Mouse (Mus musculus): Measurements from ENCODE around the gene Pou6f2.

Pou6f2 gene

DNA sequence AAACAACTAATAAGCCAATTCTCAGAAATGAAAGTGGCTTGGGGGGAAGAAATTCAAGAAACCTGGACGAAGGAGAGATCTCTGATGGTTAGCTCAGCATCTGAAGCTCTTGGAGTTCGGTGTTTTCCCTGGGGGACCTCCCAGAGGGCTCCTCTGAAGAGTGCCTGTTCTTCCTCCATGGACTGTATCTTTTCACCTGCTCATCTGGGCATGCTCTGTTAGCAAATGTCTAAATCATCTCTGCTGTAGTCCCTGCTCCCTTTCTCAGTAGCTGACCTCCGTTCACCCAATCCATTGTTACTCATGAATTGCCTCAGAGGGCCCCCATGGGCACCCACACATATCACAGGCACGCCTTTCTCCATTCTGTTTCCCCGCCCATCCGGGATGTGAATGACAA lies at the start of gene Pou6f2:
Pou6f2 (minus strand) TSS at position 101 of the 400 bp plus-strand sequence.
- no peak for DNase-seq

DNA sequence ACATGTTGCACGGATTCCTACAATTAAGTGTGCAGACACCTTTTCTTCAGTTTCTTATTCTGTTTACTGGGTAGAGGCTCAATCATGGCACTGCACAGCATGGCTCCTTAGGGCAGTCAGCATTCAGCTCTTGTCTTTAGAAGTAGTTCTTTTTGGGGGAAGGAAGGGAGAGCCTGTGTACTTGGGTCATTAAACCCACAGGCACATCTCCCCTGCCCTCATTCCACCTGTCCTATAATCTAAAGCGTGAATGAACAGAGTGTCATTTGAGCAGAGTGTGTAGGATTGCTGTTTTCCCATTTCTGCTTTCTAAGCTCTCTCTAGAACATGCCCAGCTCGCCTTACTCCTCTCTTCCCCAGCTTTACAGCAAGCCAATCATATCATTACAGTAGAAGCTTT lies 42.4 kb upstream of the Pou6f2 start:
- DNase-seq = no peak

DNA sequence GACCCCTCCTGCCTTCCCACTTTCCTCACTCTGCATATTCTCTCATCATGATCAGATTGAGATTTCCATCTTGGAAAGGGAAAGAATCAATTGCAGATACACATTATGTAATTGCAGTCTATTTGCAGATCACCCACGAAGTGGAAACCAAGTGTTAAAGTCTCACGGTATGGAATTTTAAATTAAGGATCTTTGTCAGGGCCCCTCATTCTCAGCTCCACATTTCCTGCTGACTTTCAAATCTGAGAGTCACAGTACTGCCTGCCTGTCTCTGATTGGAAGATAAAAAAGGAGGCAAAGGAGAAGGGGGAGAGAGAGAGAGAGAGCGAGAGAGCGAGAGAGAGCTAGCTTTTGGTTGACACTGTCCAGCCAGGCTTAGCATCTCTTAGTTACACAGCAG lies 9.8 kb downstream of the Pou6f2 start:
- no peak for DNase-seq

DNA sequence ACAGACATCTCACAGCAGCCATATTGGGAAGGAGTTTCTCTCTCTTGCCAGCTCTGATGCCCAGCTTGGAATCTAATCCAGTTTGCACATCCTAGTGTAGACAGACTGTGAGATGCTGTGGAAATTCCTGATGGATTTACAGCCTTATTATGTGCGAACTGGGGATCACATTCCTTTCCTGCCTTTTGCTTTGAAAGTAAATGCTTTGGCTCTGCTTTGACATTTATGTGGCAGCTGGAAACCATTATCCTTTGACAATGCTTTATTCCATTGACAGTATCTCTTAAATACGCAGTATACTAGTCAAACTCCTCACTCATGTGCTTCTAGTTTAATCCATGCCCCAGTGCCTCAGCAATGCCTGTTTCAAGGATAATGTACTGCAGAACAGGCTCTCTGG lies 34.1 kb downstream of the Pou6f2 start:
- no peak for DNase-seq

DNA sequence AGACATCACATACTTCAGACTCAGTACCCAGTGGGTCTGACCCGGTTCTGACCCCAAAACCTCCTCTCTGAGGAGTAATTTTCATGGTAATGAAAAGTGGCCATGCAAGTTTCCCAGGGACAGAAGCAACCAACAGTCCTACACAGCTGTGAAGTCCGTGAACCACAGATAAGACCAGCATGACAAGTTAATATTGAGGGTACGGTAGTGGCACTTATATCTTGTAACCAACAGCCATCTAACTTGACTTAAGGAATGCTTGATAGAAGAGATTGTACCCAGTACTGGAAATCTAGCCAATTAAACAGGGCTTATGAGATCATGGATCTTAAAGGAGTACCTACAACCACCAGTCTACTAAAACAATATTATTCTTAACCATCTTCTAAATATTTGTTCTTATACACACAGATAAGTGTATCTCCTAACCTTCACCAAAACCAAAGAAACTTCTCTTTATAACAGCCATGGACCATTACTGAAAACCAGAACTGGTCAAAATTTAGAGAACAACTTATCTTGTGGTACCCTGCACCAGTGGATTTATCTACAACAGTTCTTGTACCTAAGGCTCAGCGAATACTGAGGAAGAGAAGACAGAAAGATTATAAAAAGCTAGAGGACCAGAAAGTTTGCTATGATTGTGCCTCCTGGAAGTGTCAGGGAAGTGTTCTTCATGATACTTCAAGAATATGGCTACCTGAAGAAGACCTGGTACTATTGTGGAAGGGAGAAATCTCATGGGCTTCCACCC lies 52.7 kb downstream of the Pou6f2 start:
- DNase-seq = no peak

DNA sequence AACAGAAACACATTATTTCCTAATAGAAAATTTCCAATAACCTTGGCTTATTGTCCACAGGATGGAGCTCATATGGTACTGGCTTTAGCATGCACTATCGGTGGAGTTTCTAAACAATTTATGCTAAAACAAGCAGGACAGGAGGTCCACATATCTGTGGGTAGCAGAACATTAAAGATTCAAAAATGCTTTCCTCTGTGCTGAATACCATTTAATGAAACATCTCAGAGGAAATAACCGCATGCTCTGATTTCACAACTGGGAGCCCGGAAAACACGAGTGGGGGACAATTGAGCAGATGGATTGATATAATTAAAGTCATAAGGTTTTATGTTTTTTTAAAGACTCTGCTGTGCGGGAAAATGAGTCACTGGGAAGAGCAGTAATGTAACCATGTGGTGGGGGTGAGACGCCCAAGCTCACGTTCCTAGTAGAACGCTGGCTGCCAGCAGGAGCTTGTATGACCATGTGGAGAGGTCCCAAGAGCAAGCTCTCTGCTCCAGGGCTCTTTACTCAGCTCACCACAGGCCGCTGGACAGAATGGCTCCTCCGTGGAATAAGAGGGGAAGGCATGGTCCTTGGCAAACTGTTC lies 58.5 kb downstream of the Pou6f2 start:
- DNase-seq = no peak

DNA sequence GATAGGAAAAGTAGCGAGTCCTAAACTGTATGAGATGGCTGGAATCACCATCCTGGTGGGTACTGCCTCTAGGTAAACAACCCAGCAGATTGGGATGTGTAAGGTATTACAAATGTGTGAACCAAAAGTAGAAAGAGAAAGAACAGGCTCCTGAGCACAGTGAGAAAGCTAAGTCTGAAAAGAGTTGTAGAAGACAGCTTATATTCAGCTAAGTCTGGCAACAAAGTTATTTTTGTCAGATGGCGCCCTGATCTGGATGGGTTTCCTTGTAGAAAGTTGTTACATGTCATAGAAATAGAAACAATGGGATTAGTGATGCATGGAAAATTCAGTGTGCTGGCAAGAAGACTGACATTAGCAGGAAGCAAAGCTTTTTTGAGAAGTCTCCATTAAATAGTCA lies 59.5 kb downstream of the Pou6f2 start:
- DNase-seq = no peak

DNA sequence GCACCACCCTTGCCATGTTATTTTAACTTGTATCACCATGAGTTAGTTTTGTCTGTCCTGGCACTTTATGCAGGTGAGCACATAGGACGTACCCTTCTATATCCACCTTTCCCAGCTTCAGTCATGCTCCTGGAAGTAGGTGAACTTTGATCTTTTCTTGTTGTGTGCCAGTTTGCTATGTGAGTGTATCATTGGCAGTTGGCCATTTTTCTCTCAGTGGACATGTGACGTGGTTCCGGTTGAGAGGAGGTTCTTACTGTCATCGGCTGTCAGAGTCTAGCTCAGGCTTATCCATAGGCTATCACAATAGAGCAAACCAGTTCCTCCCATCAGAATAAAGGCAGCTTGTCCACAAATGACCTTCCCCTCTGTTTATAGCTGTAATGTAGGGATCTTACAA lies 63.5 kb downstream of the Pou6f2 start:
- DNase-seq = no peak

DNA sequence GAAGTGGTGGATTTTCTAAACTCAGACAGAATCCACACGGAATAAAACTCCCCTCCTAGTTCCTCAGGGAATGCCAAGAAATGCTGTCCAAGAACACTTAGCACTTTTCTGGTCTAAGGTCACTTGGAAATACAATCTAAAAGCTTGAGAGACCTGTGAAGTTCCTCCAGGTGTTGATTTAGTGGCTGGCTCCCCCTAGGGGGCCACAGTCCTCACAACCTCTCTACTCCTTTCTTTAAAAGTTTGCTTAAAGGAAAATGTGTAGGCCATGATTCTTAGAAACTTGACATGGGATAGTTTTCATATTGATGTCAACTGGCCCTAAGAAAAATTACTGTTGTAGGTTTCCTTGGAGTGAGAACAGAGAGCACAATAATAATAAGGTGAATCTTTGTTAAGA lies 64.9 kb downstream of the Pou6f2 start:
- no peak for DNase-seq

DNA sequence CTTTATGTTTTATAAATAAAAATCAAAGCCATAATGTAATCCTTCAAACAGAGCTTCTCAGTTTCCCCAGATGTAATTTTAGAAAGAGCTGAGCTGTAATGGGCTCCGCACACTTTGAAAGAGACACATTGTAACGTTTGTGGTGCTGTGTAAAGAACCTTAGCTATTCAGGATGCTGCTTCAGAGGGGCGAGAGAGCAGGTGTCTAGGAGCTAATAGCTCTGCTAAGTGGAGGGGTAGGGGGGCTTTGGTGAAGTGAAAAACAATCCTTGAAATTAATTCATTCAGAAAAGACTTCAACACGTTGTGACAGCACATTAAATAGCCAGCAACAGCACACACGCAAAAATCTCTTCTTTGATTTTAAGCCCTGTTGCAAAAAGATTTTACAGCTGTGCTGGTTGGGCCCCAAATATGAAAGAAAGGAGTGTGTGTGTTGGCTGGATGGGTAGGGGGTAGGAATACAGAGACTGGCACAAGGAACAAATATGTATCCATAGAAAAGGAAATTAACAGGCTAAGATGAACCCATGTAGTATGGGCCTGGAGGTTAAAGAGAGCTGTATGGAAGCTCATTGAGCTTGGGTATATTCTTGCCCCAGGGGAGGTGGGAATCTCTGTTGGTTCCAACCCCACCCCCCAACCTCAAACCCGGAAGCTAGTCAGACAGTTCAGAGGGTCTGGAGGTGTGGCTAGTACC lies 73.4 kb downstream of the Pou6f2 start:
- no peak for DNase-seq

DNA sequence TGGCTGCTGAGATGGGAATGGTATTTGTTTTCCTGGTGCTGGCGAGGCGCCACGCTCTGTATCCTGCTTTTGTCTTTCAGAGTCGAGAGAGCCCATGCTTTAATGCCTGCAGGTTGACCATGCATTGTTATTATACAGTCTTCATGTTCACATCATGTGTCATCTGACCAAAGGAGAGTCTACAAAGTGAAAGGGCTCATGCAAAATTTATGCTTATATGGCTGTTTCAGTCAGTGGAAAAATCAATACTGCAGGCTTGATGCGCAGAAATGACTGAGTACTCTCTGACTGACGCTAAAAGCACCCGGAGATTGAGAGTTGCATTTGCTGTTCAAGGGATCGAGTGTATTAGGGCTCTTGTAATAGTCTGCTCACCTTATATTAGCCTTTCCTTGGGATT lies 74.1 kb downstream of the Pou6f2 start:
- no peak for DNase-seq

DNA sequence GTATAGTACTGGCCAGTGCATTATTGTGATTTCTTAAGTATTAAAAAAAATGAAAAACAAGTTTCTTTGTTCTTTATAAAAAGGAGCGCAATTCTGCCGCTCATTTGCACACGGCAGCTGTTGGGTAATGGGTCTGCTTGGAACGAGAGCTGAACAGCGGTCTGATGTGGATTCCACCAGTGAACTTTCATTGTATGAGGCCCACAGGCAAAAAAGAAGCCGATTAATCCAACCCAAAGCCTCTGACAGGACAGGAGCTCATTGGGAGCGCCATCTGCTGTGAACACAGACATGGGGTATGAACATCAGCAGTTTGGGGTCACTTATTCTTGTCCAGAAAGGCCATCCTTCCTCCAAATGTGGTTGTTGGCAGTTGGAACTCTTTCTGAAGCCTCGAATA lies 84.9 kb downstream of the Pou6f2 start:
- no peak for DNase-seq

DNA sequence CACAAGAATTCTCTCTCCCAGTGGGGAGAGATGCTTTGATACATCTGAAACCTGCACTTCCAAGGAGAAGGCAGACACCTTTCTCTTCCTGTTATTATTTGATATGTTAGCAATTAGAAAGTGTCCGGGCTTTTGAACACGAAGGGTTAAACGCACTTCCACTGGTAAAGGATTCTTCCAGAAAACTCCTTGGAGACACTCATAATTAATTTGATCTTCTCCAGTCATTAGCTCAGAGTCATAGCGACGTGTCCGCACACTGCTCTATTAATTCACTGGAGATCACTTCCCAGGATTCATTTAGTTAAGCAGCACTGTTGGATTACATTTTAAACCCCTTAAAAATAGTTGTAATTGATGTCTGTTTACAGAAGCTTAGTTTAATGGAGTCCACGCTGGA lies 88.5 kb downstream of the Pou6f2 start:
- DNase-seq = no peak

DNA sequence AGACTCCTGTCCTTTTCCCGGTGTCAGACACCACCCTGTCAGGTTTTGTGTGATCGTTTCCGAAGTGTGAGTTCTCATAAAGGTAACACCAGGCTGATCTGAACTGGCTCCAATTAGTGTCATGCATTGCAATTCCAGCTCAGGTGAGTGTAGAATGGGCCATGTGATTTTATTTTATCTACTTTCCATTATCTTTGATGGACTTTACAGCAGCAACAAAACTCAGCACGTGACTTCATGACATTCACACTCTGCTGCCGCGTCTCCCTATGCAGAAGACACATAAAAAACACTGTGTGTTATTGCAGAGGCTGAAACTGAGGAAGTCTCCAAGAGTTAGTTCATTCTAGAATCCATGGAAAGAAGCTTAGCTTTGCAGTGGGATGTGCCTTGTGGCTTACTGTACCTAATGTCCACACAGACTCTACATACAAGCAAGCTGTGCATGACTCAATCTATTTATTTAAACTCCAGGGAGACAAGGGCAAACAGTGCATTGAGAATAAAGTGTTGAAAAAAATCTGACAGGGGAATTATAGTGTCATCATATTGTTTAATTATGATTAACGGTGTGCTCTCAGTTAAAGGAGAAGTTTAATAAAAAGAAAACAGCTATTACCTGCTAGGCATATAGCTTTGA lies 90.9 kb downstream of the Pou6f2 start:
- no peak for DNase-seq

DNA sequence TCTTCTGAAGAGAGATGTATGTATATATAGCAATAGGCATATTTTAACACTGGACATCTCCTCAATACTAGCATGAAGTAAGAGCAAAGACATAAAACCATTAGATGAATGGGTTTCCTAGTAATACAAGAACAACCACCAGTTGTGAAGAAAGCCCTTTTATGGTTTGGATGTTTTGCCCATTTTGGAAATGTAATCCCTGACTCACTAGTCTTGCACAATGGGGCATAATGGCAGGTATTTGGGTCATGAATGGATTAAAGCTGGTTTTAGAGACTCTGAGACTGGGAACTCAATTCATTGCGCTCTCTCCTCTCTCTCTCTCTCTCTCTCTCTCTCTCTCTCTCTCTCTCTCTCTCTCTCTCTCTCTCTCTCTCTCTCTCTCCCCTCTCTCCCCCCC lies 97.5 kb downstream of the Pou6f2 start:
- no peak for DNase-seq

DNA sequence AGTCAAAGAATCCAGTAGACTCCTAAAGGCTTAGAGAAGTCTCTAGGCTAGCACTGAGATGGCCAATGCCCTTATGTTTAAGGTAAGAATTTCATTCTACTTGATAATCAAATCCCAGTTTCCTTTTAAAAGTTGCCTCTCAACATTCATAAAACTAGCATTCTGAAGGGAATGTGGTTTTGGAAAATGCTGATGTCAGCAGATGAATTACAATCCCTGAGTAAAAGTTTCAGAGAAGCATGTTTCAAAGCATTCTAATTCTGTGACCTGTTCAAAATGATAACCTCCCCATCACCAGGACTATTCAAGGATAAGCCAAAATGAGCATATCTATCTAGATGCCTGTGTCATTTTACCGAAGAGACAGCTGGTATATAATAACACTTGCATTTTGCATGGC lies 104.0 kb downstream of the Pou6f2 start:
- no peak for DNase-seq

DNA sequence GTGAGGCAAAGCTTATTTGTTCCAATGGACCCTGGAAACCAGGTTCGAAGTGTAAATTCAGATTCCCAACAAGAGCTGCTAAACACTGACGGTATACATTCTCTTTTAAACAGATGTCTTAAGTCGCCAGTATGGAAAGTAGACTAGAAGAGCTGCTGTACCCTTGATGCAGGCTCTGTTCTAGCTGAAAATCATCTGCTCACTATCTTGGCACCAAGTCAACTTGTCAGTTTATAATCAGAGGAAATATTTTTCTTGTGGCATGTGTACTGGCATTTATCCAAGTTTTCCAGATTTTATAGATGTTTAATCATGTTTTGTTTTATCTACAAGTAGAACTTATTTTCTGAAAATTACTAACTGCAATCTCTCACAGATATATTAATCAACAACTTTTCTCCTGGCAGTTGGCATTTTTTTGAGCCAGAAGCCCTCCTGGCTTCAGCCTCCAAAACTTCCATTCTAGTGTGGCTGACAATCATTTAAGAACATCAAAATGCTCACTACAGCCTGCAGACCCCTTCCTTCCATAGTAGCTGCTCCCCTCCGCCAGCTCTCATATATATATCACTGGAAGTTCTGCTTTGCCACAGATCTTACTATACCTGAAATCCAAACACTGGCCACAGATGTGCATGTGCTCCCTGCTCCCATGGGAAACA lies 107.1 kb downstream of the Pou6f2 start:
- no peak for DNase-seq

DNA sequence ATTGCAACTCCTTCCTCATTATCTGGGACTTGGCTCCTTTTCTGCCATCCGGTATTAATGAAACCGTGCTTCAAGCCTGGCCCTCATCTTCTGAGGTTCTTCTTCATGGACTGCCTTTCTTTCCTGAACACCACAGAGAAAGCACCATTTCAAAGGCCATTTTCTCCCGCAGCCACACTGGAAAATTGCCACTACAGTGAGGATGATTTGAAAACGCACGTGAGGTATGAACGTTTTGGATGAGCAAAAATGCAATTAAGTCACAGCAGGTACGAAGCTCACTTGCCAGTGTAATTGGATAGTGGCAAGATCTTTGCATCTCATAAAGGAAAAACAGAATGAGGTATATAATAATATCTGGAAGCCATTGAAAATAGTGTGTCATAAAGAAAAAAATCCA lies 110.0 kb downstream of the Pou6f2 start:
- no peak for DNase-seq

DNA sequence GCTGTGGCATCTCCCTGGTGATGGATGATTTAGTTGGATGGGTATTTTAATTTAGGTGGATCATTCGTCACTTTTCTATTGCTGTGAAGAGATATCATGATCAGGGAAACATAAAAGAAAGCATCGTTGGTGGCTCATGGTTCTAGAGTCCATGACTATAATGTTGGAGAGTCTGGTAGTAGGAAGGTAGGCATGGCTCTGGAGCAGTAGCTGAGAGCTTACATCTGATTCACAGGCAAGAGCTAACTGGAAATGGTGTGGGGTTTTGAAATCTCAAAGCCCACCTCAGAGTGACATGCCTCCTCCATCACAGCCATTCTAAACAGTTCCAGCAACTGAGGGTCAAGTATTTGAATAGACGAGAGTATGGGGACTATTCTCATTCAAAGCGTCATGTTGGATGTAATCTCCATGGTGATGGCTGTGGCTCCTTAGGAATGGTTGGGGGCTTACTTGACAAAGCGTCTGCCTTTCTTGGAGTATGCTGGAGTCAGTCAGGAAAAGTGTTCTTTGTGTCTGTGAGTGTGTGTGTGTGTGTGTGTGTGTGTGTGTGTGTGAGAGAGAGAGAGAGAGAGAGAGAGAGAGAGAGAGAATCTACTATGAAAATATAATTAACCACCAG lies 115.0 kb downstream of the Pou6f2 start:
- no peak for DNase-seq

DNA sequence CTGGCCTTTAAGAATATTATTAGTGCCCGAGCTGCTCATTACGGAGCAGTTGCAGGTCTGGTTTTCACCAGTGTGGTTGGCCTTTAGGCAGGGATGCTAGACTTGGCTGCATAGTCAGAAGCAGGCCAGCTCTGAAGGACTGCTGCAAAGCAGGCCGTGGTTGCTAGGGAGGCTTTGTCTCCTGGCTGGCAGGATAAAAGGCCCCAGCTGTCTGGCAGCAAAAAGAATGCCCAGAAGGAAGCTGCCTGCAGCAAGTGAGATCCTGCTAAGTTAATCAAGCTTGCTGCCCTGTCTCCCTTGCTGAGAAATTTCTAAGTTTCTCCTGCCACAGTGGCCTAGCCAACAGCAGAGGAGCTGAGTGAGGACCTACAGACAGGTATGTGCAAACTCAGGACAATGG lies 116.4 kb downstream of the Pou6f2 start:
- no peak for DNase-seq

DNA sequence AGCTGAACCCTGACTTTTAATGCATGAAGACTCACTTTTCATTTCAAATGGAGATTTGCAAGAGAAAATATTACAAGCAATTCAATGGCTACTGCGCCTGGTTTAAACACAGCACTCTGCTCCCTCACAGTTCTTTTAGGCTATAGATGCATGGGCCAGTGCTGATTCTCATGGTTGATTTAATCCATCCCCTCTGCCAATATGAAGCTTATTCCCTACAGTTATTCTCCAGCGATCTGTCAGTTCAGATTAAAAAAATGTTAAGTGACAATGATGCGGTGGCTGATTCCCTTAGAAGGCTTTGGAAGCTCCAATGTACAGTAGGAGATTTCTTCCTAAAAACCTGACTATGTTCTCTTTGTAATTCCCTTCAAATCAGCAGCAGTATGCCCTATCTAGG lies 144.4 kb downstream of the Pou6f2 start:
- no peak for DNase-seq

DNA sequence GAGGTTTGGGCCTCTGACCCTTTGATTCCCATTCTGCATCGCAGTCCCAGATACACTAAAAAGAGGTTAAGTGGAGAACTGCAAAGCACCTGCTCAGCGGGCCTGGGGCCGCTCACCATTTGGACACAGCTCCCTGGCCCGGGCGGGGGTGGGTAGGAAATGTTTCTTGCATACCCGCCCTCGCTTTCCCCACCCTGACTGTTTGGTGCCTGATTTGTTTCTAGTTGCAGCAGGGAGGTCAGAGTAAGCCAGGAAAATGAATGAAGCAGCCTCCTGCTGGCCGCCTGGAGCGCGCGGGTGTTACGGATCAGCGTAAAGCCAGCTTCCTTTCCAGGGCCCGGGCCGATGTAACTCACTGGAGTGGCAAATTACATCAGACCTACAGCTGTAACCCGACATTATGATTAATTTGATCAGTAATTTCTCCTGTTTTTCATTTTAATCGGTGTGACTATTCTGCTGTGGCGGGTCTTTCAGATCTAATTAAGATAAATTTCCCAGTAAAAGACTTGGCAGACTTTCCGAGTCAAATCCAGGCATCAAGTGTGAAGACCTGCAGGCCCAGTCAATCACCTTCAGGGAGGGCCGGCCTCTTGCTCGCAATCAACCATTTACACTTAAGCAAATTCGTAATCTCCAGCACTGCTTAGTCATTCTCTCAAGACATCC lies 178.8 kb downstream of the Pou6f2 start:
- no peak for DNase-seq
